Comparison of ENCODE assay signal across 35 mouse cellular contexts in the genomic region with DNA sequence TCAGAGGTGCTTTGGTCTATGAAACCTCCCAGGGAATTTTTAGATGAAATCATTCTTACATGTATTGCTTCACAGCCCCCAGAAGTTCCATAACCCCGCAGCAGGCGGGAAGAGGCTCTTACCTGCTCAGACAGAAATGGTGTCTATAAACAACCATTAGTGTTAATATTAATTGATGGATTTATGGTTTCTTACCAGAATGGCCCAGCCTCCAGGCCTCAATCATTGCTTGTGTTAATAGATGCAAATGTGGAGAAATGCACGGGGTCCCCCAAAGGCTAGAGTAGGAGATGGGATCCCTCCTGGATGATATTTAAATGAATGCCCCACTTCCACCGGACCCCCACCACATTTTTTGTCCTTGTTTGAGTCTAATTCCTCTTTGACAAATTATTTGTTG. TPM values are rescaled to one million over a fixed set of nuclear protein-coding genes. Genes with fewer than 3 reads are reported as not detected.
"Had no signal": no experiment of that assay in that cellular context is flagged by ENCODE, and none has a peak within 500 bp of the region (broad histone marks: within the 10 kb centered on the region; RNA-seq: fewer than 3 reads in every experiment).

No protein-coding gene starts in this region.

- H3K27me3 ChIP-seq: hindbrain, embryonic 12.5 days had no signal

- H3K27ac ChIP-seq: heart, adult 2 months; heart, embryonic 10.5 days; heart, embryonic 13.5 days; heart, embryonic 15.5 days; hindbrain, embryonic 12.5 days; hindbrain, embryonic 13.5 days; hindbrain, embryonic 15.5 days; hindbrain, postnatal 0 days; intestine, embryonic 15.5 days; kidney, embryonic 15.5 days; kidney, postnatal 0 days; layer of hippocampus, adult 2 months had no signal

- DNase-seq: heart, adult 2 months; heart, postnatal 10 days; heart, postnatal 14 days; heart, postnatal 4 days; kidney, adult 11 months; kidney, adult 18-20 months; kidney, adult 2 months; kidney, adult 8-10 months; kidney, adult 9 months; kidney, postnatal 10 days; kidney, postnatal 14 days; kidney, postnatal 25 days; kidney, postnatal 36 days; kidney, postnatal 4 days; layer of hippocampus, adult 9-11 months; layer of hippocampus, postnatal 36 days had no signal

- H3K4me1 ChIP-seq: heart, embryonic 10.5 days; heart, embryonic 12.5 days; heart, embryonic 13.5 days; heart, embryonic 15.5 days; intestine, embryonic 15.5 days; kidney, embryonic 15.5 days had no signal

- H3K9me3 ChIP-seq: heart, embryonic 10.5 days; heart, embryonic 12.5 days; heart, embryonic 13.5 days; heart, embryonic 15.5 days; hindbrain, embryonic 12.5 days; hindbrain, embryonic 13.5 days; hindbrain, embryonic 15.5 days; intestine, embryonic 15.5 days; kidney, embryonic 15.5 days had no signal

- H3K4me2 ChIP-seq: heart, embryonic 11.5 days; heart, embryonic 12.5 days; heart, embryonic 13.5 days; heart, embryonic 15.5 days; hindbrain, embryonic 12.5 days; hindbrain, embryonic 13.5 days; hindbrain, embryonic 15.5 days; intestine, embryonic 15.5 days; kidney, embryonic 15.5 days had no signal

- H3K9ac ChIP-seq: heart, embryonic 12.5 days; heart, embryonic 13.5 days; heart, embryonic 15.5 days; hindbrain, embryonic 12.5 days; hindbrain, embryonic 13.5 days; hindbrain, embryonic 15.5 days; intestine, embryonic 15.5 days; kidney, embryonic 15.5 days had no signal

- H3K36me3 ChIP-seq: heart, embryonic 10.5 days; heart, embryonic 12.5 days; heart, embryonic 13.5 days; heart, embryonic 15.5 days; hindbrain, embryonic 12.5 days; hindbrain, embryonic 13.5 days; hindbrain, embryonic 15.5 days; intestine, embryonic 15.5 days; kidney, embryonic 15.5 days had no signal

- ATAC-seq: hindbrain, embryonic 16.5 days; hindbrain, postnatal 0 days; inflammation-experienced regulatory T-cells, adult 6 months; intestine, embryonic 15.5 days; intestine, embryonic 16.5 days; intestine, postnatal 0 days had no signal

- H3K4me3 ChIP-seq: heart, adult 2 months; heart, embryonic 10.5 days; heart, embryonic 12.5 days; heart, embryonic 13.5 days; heart, embryonic 15.5 days; hindbrain, embryonic 12.5 days; hindbrain, embryonic 13.5 days; hindbrain, embryonic 15.5 days; intestine, embryonic 15.5 days; kidney, embryonic 15.5 days; layer of hippocampus, adult 2 months had no signal

RNA-seq across cellular contexts. Expression of a gene that starts 8.7 kb away (rescaled TPM):
- total RNA-seq: heart, adult 2 months; heart, postnatal 10 days; heart, postnatal 25 days; hematopoietic stem cell, adult 5-6 weeks had no signal
- polyA plus RNA-seq: heart, adult 2 months; inflammation-experienced regulatory T-cells, adult 6 months had no signal
